Mouse (Mus musculus) megakaryocyte, embryonic 14.5 days (primary cell): ENCODE measurements around the gene Il6ra.

Source experiments
- FLI1 ChIP-seq: IDR thresholded peaks from 2 replicates; pipeline ENCODE4 v1.6.1; 2012; ENCODE audit warnings: low read length, inconsistent platforms, mixed read lengths
- GATA1 ChIP-seq: IDR thresholded peaks from 3 replicates; pipeline ENCODE4 v1.6.1; 2012; ENCODE audit warnings: mixed read lengths, low read length, inconsistent platforms, borderline replicate concordance

DNA sequence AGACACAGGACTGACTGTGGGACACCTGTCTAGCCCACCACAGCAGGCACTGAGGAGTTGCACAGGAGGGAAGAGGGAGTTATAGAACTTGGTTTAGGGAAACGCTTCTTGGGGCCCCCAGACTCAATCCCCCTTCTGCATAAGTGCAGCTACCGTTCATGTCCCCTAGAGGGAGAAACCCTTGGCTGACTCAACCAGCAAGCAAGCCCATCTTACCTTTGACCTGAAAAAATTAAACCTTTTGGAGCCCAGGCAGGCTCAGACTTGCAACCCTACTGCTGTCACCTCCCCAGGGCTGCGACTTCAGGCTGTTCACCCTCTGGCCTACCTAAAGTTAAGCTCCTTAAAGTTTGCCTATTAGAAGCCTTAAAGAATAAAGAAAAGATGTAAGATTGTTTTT is 4.4 kb upstream of the Il6ra start:
- TF ChIP-seq GATA1 (no peak), FLI1 (no peak)
